Mouse (Mus musculus) heart, adult 8-10 months (tissue): Measurements from ENCODE around the gene Il15ra. TPM values are rescaled to one million over a fixed set of nuclear protein-coding genes. Genes with fewer than 3 reads are reported as not detected.

Experiments
- DNase-seq: peaks from one replicate; pipeline ENCODE4 v3.0.0; 2022; ENCODE audit warnings: low spot score
- total RNA-seq, 4 experiments: library from RNA; stranded (reverse); gene quantifications; 2 replicates each; pipeline ENCODE4 v1.2.4; 2022

Gene Il15ra
- 10 to 100 TPM; 26.0 to 33.2 (median 30.6) TPM for total RNA-seq

DNA sequence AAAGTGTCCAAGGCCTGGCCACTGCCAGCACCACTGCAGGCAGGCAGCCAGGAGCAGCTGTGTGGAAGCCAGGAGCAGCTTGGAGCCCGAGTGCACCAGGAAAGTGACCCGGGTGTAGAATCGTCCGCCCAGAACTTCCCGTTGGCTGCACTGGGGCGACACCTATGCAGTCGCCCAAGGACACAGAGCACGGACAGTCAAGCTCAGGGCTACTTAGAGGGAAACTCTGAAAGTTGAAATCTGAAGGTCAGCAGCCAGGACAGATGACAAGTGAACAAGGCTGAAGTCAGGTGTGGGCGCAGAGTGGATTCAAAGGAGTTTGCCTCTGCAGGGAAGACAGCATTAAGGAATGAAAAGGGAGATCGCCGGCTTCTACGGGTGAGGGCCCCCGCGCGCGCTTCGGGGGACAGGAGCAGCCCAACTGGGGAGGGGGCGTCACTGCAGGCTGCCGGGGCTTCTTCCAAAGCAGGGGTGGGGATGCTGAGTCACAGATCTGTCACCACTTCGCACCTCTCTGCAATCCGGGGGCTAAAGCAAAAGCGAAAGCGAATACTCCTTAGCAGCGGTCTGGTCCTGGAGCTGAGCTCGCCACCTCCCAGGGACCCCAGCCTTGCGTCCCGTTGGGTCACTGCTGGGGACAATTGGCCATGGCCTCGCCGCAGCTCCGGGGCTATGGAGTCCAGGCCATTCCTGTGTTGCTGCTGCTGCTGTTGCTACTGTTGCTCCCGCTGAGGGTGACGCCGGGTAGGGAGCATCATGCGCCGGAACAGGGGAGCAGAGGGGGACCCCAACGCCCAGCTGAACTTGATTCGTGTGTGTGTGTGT, at the start of gene Il15ra:
Il15ra (plus strand) TSS at position 90 of the 825 bp plus-strand sequence.
- peak; percentile 86 for DNase-seq

DNA sequence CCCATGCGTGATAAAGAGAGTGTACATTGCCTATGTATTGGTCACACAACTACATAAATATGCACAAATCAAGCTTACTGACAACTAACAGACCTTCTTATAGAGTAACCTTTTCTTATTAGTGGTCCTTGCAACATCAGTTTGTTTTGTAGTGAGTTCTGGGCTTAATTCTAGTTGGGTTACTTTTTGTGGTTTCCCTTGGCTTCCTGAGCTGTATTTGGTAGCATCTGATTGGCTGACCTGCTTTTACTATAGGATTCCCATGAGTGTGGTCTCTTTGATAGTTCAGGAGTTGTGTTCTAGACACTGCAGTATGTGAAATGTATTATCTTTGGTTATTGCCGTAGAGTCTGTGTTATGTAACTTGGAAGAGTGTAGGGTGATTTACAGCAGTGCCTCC, 47.5 kb upstream of the Il15ra start:
- DNase-seq, result no peak

DNA sequence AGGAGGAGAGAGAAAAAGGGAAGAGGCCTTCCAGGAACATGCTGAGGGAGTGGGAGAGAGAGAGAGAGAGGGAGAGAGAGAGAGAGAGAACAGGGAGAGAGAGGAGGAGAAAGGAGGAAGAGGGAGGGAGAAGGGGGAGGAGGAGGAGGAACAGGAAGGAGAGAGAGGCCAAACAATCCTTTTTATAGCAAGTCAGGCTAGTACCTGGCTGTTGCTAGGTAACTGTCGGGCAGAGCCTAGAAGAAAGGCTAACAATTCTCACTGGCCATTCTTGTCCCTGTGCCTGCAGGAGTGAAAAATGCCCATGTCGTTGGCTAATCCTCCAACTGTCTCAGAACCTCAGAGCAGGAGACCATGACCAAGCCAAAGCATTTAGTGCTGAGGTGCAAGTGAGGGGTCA, 45.8 kb upstream of the Il15ra start:
- DNase-seq, result no peak

DNA sequence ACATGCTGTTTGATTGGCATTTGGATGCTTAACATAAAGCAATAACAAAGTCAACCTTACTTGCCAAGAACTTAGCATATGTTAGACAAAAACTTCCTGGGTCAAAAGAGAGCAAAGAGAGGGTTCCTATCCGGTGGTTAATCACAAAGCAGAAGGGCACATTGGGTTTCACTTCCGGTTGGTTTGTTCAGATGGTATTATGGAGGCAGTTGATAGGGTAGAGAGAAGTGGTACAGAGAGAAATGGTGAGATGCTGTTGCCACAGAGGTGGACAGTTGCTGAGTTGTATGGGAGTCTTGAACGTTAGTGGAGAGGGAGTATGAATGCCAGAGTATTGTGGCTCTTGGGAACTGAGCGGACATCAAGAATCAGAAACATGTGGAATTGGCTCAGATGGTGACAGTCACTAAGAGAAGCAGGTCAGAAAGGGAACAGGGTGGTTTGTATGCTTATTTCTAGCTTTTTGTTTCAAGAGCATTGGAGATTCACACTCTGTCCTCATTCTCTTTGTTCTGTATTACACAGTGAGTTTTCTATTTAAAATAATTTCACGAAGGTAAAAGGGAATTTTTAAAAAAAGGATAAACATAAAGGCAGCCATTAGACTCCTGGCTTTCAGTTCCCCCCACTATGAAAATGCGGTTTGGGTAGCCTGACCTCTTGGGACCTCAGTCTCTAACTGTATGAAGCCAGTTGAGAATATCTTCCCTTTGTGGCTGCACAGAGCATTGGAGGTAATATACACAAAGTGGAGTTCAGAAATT, 42.8 kb upstream of the Il15ra start:
- no peak for DNase-seq

DNA sequence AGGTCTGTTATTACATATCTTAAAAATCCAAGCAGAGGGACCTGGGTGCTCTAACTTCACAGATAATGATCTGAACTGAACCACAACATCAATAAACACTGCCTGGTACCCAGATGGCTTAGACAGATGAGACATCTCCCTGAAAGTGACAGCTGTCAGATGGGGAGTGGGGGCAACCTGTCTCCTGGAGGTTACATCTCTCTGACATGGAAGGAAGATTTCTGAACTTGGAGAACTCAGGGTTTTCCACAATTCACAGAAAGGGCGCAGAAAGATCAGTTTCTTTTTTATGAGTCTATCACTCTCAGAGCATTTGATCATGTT, 42.2 kb upstream of the Il15ra start:
- DNase-seq, result no peak

DNA sequence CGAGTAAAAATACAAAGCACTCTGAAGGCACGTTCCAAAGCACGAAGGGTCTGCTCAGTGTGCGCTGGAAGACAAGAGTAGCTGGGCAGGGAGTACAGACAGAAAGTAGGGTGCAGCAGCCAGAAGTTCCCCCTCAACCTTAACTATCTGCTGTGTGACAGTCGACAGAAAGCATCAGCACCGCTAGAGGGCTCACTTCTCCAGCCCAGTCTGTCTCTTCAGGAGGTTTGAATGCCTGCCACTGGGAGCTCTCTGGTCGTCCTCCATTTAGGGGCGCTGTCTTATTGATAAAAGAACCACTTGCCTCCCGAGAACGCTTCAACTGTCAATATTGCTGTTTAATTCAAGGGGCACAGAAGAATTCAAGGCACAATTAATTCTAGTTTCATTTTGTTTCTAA, 41.1 kb upstream of the Il15ra start:
- DNase-seq, result peak; percentile 75

DNA sequence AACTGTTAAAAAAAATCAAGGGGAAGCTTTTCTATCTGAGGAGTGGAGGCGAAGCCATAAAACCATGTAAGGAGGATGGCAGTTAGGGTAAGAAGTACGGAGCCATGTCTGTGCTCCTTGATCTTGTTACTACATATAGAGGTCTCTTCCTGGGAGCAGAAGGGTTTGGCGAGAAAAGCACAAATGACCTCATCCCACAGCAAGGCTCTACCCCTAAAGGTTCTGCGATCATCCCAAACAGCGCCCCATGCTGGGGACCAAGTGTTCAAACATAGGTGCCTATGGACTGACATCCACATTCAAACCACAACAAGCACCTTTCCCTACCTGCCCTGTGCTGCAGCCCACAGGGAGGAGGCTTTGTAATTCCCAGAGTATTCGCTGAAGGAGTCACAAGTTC, 40.7 kb upstream of the Il15ra start:
- no peak for DNase-seq

DNA sequence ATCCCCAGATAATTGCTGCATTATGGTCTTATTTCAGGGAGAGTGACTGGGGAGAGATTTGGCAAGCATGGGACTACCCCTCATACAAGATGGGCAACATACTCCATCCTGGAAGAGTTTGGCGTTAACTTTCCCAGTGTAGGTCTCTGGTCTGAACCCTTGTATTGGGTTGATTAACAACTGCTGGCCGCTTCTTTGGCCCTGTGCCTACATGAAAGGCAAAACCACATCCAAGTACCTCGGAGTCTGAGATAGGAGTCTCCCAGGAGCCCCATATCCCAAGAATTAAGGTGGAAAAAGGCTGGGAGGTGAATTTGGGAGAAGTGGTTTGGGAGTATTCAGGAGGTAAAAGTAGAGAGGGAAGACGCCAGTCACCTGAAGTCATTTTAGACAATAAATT, 40.3 kb upstream of the Il15ra start:
- no peak for DNase-seq

DNA sequence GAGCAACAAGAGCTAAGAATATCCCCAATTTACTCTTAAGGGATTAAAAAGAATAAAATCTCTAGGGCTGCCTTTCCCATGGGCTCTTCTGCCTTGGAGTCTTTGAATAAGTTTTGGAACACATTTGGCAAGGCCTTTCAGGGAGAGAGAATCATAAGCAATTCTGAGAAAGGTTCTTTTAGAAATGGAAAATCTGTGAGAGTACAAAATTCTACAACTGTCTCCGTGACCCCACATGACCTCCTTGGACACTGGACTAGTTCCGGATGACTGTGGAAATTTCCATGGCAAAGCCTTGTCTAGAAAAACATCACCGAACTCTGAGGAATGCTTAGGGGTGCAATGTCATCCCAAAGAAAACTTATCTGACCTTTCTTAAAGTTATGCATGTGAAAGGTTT, 39.8 kb upstream of the Il15ra start:
- peak; percentile 51 for DNase-seq

DNA sequence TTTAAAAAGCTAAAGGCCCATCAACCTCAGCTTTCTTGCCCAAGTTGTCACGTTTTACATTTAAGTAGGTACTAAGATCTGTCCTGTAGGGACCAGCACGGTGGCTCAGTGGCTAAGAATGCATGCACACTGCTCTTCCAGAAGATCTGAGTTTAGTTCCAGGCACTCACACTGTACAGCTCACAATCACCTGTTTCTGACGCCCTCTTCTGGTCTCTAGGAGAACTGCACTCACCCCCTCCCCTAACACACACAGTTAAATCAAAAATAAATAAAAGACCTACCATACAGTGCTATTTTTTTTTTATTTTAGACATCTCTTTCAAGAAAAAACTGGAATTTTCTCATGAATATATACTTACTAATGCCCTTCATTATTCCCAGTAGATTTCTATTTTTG, 32.9 kb upstream of the Il15ra start:
- no peak for DNase-seq

DNA sequence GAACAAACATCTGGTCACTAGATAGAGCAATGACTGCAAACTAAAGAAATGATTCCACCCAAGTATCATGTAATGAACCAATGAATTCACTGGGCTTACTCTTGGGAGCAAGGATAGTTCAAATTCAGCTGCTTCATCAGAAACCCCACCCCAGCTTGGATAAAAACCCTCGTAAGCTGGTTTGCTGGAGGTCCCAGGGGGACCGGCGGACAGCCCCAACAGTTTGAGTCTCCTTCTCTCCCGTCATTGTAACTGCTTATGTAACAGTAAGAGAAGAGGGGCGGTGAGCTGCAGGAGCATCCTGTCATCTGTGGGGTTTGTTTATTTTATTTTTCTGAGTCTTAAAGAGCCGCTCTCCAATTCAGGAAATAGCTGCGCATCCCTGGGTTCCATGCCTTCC, 25.5 kb upstream of the Il15ra start:
- DNase-seq, result peak; percentile 9

DNA sequence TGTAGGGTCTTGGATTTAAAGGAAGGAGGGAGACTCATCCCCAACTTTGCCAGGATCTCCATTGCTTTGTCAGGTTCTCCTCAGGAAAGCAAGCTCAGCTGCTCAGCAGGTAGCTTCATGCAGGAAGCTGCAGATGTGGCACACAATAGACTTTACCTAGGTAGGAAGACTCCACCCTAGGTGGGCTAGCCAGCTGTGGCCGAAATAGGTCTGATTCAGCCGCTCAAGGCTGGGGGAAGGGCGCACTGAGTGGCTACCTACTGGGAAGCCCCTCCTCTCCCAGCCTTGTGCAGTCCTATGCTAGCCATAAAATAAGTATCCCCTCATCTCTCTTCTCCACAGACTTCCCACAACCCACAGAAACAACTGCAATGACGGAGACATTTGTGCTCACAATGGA, 22.4 kb upstream of the Il15ra start:
- DNase-seq, result no peak

DNA sequence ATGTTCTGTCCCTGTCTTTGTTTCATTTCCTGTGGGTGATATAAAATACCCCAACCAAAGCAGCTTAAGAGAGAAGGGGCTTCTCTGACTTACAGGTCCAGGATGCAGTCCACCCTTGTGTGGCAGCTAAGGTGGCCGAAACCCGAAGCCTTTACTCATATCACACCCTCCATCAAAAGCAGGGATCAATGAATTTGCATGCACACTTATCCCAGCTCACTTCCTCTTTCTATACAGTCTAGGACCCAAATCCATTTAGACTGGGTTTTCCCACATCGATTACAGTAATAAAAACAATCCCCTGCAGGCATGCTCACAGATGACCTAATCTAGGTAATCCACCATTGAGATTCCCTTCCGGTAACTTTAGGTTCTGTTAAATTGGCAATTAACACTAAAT, 18.6 kb upstream of the Il15ra start:
- no peak for DNase-seq

DNA sequence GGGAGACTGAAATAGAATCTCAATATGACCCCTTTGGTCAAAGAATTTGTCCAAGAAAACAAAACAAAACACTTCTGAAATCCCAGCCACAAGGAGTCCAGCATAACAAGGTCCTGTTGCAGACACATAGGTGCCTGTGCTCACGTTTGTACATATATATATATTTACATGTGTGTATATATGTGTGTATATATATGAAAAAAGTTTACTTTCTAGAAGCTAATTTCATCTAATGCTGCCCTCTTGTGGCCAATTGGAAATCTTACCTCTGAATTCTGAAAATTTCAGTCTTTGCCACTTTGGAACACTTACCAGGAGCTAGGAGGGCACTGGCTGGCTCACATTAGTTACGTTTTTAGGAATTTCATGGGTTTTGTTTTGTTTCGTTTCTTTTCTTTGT, 17.7 kb upstream of the Il15ra start:
- DNase-seq, result no peak

DNA sequence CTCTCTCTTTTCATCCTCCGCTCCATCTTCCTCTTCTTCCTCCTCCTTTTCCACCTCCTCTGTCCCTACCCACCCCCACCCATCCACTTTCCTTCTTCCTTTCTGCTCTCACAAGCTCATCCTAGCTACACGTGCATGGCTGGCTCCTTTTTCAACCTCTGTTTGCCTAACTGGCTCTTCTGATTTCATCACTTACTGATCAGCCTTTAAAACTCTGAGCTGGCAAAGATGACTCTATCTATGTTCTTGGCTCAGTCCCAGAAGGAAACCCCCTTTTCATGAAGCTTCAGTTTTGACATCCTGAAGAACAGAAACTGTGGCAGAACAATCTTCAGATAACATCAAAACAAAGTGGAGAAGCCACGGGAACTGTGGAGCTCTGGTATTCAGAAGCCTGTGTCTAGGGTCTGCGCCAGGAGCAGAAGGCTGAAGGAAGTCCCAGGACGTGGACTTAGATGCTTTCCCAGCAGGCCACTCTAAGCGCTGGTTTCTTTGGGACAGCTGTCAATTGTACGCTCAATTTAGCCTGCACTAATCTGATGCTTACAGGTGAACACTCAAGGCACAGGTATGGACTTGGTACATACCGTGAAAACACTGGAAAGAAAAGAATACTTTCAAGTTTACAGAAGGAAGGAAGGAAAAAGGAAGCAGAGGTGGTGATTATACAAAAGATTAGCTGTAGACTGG, 14.7 kb upstream of the Il15ra start:
- DNase-seq, result no peak

DNA sequence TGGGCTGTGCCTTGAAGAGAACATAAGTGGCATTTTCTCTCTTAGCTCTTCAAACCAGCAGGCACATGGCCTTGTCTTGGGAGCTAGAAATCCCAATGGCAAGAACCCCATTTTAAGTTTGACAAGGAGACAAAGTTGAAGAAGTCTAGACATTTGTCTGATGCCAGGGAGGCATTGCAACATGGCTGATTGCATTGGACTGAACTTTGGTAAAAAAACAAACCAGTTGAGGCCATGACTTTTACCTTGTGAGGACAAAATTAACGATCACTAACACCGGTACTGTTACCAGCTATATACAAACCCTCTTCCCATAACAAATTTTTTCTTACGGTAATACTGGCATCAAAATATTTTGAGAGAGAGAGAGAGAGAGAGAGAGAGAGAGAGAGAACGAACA, 11.7 kb upstream of the Il15ra start:
- DNase-seq, result no peak

DNA sequence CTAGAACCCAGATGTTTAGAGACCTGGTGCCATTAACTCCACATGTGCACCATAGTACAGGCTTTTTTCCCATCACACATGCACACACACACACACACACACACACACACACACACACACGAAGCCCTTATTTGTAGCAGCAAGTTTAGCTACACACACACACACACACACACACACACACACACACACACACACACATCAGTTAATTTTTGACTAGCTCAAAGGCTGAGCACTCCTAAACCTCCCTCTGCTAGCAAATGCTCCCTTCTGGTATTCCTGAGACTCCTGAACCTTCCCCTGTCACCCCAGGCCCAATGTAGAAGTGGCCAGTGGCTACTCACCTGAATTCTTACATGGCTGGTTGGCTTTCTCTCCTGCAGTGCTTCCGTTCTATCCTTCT, 11.0 kb upstream of the Il15ra start:
- no peak for DNase-seq

DNA sequence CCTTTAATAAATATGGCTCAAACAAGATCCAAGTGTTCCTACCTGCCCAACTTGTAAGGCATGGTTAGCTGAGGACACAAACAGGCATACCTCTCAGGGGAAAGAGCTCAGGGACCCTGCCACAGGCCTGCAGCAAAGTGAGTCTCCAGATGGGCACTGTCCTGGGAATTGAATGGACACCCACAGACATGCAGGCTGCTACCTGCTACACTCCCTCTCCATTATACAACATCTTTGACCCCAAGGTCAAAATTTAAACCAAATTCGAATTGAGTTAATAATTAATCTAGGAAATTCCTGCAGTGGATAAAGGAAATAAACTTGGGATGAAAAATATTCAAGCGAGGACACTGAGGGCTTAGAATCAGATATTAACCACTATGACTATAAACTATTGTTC, 9.2 kb upstream of the Il15ra start:
- no peak for DNase-seq

DNA sequence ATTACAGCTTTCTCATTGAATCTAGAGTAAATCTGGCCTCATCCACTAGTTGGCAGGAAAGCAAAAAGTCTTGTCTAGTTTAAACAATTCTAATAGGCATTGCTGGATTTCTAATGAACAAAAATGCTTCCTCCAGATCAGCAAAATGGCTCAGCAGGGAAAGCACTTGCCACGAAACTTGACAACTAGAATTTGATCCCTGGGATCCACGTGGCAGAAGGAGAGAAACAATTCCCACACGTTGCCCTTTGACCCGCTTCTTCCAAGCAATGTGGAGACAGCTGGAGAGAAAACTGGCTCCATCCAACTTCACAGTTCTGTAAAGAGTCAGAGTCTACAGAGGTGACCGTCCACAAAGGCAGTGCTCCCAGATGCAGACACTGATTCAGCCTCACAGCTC, 6.1 kb upstream of the Il15ra start:
- DNase-seq, result no peak

DNA sequence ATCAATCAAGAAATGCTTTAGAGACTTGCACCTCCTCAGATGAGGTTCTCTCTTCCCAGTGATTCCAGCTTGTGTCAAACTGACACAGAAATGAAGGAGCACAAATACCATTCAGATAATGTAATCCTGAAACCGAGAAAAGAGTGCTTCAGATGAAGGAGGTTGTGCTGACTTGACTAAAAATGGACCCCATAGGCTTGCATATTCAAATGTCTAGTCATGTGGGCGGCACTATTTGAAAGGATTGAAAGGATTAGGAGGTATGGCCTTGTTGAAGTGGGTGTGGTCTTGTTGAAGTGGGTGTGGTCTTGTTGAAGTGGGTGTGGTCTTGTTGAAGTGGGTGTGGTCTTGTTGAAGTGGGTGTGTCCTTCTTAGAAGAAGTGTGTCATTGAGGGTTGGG, 5.2 kb upstream of the Il15ra start:
- no peak for DNase-seq

DNA sequence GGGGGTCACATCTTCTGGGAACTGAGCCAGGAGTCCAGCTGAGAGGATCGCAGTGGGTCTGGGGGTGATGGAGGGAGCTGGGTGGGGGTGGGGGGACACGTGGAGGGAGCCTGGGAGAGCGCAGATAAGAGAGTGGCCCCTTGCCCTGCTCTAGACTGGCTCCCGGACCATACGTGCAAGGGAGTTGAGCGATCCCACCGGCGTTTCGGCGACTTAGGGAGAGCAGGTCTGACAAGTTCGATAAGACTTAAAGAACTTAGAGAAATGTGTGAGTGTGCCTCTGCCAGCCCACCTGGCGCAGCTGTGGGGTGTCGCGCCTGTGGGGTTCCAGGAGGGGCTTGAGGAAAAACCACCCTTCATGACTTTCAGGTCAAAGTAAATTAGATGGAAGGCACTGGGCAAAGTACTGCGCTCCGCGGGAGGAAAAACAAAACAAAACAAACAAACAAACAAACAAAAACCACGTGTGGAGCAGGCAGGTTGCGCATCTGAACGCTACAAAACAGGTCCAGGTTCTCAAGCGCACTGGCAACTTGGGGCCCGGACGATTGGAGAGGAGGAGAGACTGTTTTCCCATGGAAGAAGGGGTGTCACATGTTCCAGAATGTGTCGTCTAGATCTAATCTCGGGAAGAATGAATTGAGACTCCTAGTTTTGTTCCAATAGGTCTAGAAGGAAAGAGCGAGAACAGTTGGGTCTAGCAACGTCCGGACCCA, 1.1 kb downstream of the Il15ra start:
- peak; percentile 31 for DNase-seq

DNA sequence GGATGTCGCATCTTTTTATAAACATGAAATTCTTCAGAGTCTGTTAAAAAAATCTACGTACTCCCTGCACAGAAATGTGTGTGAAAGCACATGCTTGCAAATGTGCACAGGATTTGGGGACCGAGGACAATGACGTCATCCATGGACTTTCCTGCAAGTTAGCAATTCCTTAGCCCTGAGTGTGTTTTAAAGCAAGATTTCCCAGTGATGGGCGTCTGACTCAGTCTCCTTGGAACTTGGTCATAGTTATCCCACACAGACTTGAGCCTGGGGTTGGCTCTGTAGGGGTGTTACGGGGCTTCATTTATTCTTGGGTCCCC, 1.6 kb downstream of the Il15ra start:
- DNase-seq, result peak; percentile 44
